Mouse (Mus musculus): ENCODE measurements around the gene Hsp90ab1.

Gene Hsp90ab1

DNA sequence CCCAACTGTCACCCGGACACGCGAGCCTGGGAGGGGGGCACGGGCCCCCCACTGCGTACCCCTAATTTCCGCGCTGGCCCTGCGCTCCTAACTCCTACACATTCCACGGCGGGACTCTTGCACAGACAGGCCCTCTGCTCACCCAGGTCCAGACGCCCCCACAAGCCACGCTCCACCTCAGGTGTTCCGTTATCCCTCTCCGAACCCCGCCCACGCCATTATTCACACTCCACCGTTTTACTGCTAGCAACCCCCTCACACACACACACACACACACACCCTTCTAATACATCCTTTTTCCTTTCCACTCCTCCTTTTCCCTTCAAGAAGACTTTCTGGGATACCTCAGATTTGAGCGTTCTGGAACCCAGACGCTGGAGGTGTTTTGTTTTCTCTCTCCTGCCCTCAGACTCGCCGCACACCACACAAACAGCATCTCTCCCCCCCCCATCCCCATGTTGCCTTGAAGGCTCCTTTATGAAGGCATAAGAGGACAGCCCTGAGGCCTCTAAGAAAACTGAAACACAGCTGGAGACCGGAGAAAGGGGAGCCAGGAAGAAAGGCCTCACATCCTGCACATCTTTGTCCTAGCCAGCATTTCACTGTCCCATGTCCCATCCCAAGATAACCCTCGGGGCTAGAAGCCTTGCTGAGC, 22.8 kb upstream of the Hsp90ab1 start:
- peak; percentile 7 for DNase-seq

DNA sequence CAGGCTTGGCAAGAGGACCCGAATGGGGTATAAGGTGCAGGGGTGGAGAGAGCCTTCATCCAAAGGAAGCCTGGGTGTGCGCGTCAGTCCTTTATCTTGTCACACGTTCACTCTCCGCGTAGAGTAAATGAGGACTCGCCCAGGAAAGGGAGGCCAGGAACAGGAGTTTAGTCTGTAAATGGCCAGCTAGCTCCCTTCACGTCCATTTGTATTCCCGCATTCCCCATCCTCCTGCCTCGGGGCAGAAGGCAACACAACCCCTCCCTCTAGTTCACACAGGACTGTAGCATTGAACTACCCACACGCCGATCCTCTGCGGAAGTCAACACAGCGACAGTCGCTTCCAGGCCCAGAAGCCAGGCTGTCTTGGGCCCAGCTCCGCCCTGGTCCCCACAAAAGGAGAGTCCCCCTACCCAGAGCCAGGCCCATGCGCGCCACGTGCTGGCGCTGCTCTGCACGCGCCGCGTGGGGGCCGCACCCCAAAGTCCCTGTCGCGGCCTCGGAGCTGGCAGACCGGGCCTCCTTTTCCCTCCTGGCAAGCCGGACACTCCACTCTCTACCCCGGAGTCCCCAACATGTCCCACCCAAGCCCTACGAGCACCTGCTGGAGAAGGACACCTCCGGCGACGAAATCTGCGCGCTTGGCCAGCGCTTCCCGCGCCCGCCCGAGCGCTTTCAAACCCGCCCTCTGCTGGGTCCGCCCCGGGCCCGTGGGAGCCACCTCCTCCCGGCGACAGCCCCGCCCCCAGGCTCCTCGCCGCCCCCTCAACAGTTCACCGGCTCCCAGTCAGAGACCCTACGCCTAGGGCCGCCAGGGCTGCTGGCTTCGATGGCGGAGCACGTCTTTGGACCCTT, 22.0 kb upstream of the Hsp90ab1 start:
- DNase-seq, result peak; percentile 74

- DNase-seq, result peak; percentile 10
Observed at GRCm38 (mm10) chr17:45594195-45594594, 21.1 kb upstream of the Hsp90ab1 start.

DNA sequence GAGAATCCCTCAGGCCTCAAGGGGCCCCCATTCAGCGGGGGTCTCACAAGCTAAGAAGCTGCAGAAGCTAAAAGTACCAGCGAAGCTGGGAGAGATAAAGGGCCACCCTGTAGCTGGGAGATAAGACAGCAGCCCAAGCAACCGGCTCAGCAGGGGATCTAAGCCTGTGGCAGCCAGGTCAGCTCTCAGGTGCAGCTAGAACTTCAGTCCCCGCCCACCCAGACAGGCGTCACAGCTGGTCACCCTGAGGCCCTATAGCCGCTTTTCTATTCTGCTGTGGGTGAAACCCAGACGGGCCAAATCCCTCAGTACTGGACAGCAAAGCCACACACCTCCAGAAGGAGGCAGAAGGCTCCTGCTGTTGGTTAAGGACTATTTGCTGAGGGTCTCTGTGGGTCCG, 20.4 kb upstream of the Hsp90ab1 start:
- peak; percentile 31 for DNase-seq

- DNase-seq, result peak; percentile 21
Observed at GRCm38 (mm10) chr17:45592606-45593431, 19.7 kb upstream of the Hsp90ab1 start.

- peak; percentile 45 for DNase-seq
Observed at GRCm38 (mm10) chr17:45591701-45592605, 18.9 kb upstream of the Hsp90ab1 start.

- DNase-seq, result peak; percentile 13
Observed at GRCm38 (mm10) chr17:45590410-45590809, 17.3 kb upstream of the Hsp90ab1 start.

- peak; percentile 15 for DNase-seq
Observed at GRCm38 (mm10) chr17:45589844-45590243, 16.8 kb upstream of the Hsp90ab1 start.

- DNase-seq, result peak; percentile 37
Observed at GRCm38 (mm10) chr17:45589236-45589635, 16.2 kb upstream of the Hsp90ab1 start.

- peak; percentile 9 for DNase-seq
Observed at GRCm38 (mm10) chr17:45588370-45588769, 15.3 kb upstream of the Hsp90ab1 start.

GRCm38 (mm10) chr17:45586449-45586837, 13.4 kb upstream of the Hsp90ab1 start:
- DNase-seq, result peak; percentile 27

DNA sequence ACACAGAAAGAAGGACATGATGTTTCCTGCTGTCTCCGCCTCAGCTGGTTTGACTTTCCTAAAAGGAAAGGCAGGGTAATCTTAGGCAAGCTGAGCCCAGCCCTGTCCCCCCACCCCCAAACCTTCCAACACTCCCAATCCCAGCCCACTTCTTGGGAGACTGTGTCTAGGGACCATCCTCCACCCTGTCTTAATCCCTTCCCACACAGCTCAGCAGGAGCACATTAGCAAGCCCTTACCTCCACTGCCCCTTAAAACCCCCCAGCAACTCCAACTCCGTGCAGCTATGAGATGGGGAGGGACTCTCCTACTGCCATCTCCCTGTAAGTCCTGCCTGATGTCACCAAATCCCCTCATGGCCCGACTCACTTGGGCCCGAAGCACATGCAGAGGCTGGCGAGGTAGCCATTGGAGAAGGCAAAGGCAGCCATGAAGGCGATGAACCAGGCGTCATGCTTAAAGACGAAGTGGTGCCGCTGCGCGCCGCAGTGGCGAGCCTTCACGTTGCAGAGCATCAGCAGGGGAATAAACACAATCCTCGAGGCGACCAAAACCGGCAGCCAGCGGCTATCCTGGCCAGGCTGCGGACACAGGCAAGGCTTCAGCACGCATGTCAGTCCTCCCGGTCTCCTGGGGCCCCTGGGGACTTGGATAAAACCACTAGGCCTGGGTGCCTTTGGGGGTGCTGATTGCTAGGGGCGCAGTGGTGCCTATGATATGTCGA, 12.8 kb upstream of the Hsp90ab1 start:
- DNase-seq, result peak; percentile 24

DNA sequence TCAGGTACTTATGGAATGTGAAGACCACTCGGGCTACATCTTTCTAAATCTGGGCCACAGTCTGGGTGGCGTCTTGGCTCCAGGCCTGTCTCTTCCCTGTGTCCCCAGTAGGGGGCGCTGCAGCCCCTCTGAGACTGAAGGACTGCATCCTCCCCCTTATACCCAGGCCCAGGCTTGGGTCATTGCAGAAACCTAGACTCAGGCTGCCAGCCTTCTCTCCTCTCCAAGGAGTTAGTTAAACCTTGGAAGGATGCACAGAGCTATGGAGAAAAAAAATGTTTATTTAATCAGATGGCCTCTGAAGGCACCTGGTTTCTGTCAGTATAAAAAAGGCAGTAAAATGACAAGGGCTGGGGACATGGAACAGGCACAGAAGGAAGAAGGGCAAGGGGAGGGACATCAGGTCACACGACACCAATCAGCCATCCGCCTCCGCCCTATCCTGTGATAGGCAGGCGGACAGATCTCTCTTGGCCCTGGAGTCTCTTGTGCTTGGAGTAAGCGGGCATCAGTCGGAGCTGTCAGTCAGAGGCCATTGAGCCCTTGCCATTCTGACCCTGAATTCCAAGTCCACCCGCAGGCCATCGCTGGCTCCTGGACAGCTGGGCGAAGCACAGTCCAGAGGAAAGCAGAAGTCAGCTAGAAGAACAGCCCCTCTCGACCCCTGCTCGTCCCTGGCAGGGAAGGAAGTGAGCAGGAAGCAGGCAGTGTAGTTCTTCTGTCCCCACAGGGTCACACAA, 12.0 kb upstream of the Hsp90ab1 start:
- DNase-seq, result peak; percentile 81

GRCm38 (mm10) chr17:45584096-45584896, 11.2 kb upstream of the Hsp90ab1 start:
- DNase-seq, result peak; percentile 74

GRCm38 (mm10) chr17:45582715-45583355, 9.8 kb upstream of the Hsp90ab1 start:
- DNase-seq, result peak; percentile 10

- no peak for DNase-seq
Observed at GRCm38 (mm10) chr17:45582188-45582587, 9.1 kb upstream of the Hsp90ab1 start.

DNA sequence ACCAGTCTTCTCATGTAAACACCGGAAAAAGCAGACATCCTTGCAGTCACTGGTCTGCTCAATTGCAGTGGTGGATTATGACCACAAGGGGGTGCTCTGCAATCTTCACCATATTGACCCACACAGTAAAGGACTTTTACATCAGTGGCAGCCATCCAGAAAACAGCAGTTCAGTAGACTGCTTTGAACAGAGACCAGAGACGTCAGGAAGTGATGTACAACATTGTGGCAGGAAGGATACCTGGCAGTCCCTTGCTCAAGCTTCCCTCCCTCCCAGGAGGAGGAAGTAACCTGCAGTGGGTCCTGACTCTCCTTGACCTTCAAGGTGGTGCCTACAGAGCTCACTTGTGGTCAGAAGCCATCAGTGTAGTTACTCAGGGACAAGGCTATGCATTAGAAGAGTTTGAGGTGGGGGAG, 8.5 kb upstream of the Hsp90ab1 start:
- no peak for DNase-seq

- no peak for DNase-seq
Observed at GRCm38 (mm10) chr17:45580958-45581477, 7.9 kb upstream of the Hsp90ab1 start.

DNA sequence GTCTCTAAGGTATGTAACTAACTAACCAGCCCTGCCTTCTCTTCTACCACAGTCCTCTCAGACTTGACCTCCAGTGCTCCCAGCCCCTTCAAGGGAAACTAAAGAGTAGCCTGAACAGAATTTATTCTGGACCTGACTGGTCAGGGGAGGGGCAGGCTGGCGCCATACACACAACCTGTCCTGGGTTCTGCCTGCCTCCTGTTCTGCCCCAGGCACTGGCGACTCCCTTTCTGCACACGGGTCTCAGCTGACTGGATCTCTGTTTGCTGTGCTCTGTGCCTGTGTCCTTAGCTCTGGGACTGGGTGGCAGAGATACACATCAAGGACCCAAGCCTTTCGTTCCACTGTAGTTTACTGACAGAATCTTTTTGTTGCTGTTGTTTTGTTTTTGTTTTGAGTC, 6.5 kb upstream of the Hsp90ab1 start:
- DNase-seq, result no peak

Measured in cerebellum, adult 11 months (tissue).